Mouse (Mus musculus) liver, embryonic 15.5 days (tissue): ENCODE results near the gene Ndufs4. TPM values are rescaled to one million over a fixed set of nuclear protein-coding genes. Genes with fewer than 3 reads are reported as not detected.
"Not testable (repeated sequence)": the region's sequence is repeated elsewhere in the genome, so short reads cannot be mapped to it uniquely, and the experiment has no call there.

ENCODE experiments used
- ATAC-seq: fragments of 200-750 bp; cut with Nextera tagmentation; 2 replicates; pipeline ENCODE4 v1.8.0; 2017; ENCODE audit warnings: moderate number of reproducible peaks, mild to moderate bottlenecking, moderate library complexity; ENCODE audit not compliant: insufficient read depth
- H3K27ac ChIP-seq: fragments of 300-500 bp; sonication (generic); replicated peaks from 2 replicates; pipeline ENCODE4 v1.5.1; 2015; ENCODE audit warnings: mild to moderate bottlenecking, inconsistent platforms
- H3K27me3 ChIP-seq: fragments of 300-500 bp; sonication (generic); 2 replicates; pipeline ENCODE4 v1.6.1; 2015; ENCODE audit warnings: mild to moderate bottlenecking, inconsistent platforms
- H3K36me3 ChIP-seq: fragments of 300-500 bp; sonication (generic); replicated peaks from 2 replicates; pipeline ENCODE4 v1.6.1; 2015; ENCODE audit warnings: moderate library complexity, mild to moderate bottlenecking, inconsistent platforms
- H3K4me1 ChIP-seq: fragments of 300-500 bp; sonication (generic); replicated peaks from 2 replicates; pipeline ENCODE4 v1.6.1; 2015; ENCODE audit warnings: inconsistent platforms
- H3K4me2 ChIP-seq: fragments of 300-500 bp; sonication (generic); 2 replicates; pipeline ENCODE4 v1.6.1; 2015; ENCODE audit warnings: moderate library complexity, mild to moderate bottlenecking, inconsistent platforms
- H3K4me3 ChIP-seq: fragments of 300-500 bp; sonication (generic); replicated peaks from 2 replicates; pipeline ENCODE4 v1.5.1; 2015; ENCODE audit warnings: mild to moderate bottlenecking, inconsistent platforms
- H3K9ac ChIP-seq: fragments of 300-500 bp; sonication (generic); 2 replicates; pipeline ENCODE4 v1.6.1; 2015; ENCODE audit warnings: moderate library complexity, mild to moderate bottlenecking, inconsistent platforms
- H3K9me3 ChIP-seq: fragments of 300-500 bp; sonication (generic); replicated peaks from 2 replicates; pipeline ENCODE4 v1.6.1; 2016; ENCODE audit warnings: inconsistent platforms
- WGBS: fragments of 180-500 bp; shearing (Covaris S2); methylation state at CpG from one replicate; pipeline ENCODE4 v1.1.7; 2015; ENCODE audit warnings: mixed read lengths; ENCODE audit not compliant: insufficient replicate concordance; 5-methylcytosine and 5-hydroxymethylcytosine counted together
- polyA plus RNA-seq: library from polyadenylated mRNA; unstranded; fragments of >200 nt; fragmentation: Nextera tagmentation; extraction: Ambion mirVana; gene quantifications from 2 replicates; pipeline ENCODE4 v1.2.1, GENCODE M21; 2015

Gene Ndufs4
- polyA plus RNA-seq, 1 experiment from 2014 or later = 125 TPM

DNA sequence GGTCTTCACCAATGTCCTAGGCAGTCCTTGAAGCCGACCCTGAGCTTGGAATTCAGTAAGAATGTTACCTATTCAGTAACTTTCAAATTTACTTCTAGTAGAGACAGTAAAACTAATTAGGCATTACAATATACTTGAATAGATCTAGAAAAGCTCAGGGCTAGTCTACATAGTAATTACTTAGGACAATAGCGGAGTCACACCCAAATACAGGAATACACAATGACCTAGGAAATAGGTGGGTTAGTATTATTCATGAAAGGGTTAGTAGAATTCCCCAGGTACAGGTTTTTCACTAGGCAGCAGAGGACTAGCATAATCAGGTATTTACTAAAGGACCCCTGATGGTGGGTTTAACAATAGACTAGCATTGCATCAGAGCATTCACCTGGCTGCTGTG lies 109.4 kb downstream of the Ndufs4 start:
- not testable (repeated sequence) for H3K9me3 ChIP-seq, H3K4me1 ChIP-seq, H3K27me3 ChIP-seq, ATAC-seq, H3K36me3 ChIP-seq, H3K27ac ChIP-seq, H3K4me2 ChIP-seq, H3K9ac ChIP-seq, H3K4me3 ChIP-seq
- 75% methylated on average over 2 of the region's 2 CpGs for WGBS

DNA sequence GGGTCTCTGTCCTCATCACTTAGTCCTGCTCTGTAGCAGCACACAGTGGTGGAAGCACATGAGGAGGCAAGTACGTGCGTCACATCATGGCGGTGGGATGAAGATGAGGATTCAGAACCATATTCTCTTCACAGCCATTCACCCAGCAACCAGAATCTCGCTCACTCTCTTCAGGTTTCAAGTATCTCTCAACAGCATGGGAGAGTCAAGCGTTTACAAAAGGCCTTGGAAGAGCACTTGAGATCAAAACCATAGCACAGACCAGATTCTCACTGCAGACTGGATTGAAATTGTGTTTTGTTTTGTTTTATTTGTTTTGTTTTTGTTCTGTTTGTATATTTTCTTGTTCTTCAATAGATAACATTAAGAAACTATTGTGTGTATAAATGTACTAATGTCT lies 110.8 kb downstream of the Ndufs4 start:
- Histone ChIP-seq H3K4me1 (no peaks in the 10 kb centered on the region), H3K27me3 (no peaks in the 10 kb centered on the region), H3K4me2 (no peak overlapping the region), H3K36me3 (no peaks in the 10 kb centered on the region), H3K9me3 (no peaks in the 10 kb centered on the region), H3K27ac (no peak overlapping the region), H3K4me3 (no peak overlapping the region), H3K9ac (no peak overlapping the region)
- no peak for ATAC-seq
- WGBS = 78% methylated on average over 5 of the region's 5 CpGs

DNA sequence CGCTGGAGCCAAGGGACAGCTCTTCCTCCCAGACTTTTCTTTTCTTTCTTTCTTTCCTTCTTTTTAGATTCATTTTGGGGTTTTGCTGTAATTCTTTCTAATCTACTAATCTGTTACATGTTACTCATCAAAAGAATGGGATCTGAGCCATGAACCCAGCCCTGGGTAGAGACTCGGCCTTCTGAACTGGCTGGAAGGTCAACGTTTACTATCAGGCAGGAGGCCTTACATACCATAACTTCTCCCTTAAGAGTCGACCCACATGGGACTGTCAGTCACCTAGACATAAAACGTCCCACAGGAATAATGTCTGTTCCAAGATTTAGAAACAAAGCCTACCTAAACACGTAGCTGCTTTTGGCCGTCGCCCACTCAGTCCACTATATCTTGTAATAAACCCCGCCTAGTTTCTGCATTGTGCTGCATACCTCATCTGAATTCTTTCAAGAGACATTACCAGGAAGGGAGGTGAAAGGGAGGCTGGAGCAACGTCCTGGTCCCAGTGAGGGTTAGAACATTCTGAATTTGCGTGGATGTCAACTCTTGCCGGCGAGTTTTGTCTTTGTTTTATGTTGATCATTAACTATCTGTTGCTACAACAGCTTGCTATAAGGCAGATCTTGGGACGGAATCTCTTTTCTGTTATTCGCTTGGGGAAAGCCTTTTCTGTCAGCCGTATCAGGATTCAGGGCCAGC lies 116.5 kb downstream of the Ndufs4 start:
- H3K4me3 ChIP-seq = no peak overlapping the region
- H3K4me1 ChIP-seq = no peaks in the 10 kb centered on the region
- H3K9ac ChIP-seq = no peak overlapping the region
- no peak overlapping the region for H3K4me2 ChIP-seq
- no peaks in the 10 kb centered on the region for H3K27me3 ChIP-seq
- H3K27ac ChIP-seq = peak overlapping the region; percentile 63
- H3K36me3 ChIP-seq = no peaks in the 10 kb centered on the region
- peak; percentile 68 for ATAC-seq
- WGBS = 62% methylated on average over 16 of the region's 16 CpGs
- H3K9me3 ChIP-seq = no peaks in the 10 kb centered on the region

DNA sequence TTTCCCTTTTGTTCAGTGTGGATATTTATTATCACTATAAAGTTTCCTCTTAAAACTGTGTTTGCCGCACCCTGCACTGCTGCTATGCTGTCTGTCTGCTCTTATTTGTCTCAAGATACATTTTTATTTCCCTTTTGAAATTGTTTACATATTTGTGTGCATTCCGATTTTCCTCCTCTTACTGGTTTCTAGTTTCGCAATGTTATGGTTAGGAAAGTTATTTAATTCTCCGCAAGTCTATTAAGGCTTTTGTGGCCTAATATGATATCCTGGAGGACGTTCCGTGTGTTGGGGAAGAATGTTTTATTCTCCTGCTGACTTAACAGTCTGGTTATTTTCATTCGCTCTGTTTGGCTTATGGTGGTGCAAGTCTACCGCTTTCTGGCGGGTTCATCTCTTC lies 120.3 kb downstream of the Ndufs4 start:
- H3K36me3 ChIP-seq = no peaks in the 10 kb centered on the region
- 74% methylated on average over 9 of the region's 9 CpGs for WGBS
- no peak overlapping the region for H3K4me2 ChIP-seq
- no peak overlapping the region for H3K9ac ChIP-seq
- ATAC-seq = no peak
- no peaks in the 10 kb centered on the region for H3K9me3 ChIP-seq
- no peaks in the 10 kb centered on the region for H3K4me1 ChIP-seq
- no peak overlapping the region for H3K27ac ChIP-seq
- no peak overlapping the region for H3K4me3 ChIP-seq
- H3K27me3 ChIP-seq = no peaks in the 10 kb centered on the region

DNA sequence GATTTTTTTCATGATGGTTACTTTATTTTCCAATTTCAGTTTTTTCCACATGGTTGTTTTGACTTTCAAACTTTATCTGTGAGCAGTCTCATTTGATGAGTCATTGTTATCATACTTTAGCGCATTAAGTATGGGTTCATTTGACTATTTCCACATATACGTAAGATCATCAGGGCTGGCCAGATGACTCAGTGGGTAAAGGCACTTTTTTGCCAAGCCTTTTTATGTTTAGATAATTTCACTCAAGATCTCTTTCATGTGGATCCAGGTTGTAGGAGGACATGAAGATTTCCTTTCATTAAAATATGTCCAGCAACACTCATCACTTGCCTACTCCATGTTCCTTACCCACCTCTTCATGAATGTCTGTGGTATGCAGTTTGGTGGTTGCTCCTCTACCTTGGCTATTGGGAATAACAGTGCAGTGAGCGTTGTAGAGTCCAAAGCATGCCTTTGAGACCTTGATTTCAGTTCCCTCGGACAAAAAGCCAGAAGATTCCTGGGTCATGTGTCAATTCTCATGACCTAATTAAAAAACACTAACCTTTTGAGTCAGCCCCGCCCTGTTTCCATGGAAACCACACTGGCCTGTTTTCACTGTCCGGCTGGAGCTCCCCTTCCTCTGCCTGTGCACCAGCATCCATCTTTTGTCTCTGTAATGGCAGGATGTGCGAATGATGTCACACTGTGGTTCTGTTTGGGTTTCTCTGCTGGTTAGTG lies 127.4 kb downstream of the Ndufs4 start:
- Histone ChIP-seq H3K27ac (no peak overlapping the region), H3K9ac (no peak overlapping the region), H3K4me1 (no peaks in the 10 kb centered on the region), H3K27me3 (no peaks in the 10 kb centered on the region), H3K36me3 (no peaks in the 10 kb centered on the region), H3K4me2 (no peak overlapping the region), H3K4me3 (no peak overlapping the region), H3K9me3 (no peaks in the 10 kb centered on the region)
- no peak for ATAC-seq
- WGBS = 65% methylated on average over 7 of the region's 7 CpGs

DNA sequence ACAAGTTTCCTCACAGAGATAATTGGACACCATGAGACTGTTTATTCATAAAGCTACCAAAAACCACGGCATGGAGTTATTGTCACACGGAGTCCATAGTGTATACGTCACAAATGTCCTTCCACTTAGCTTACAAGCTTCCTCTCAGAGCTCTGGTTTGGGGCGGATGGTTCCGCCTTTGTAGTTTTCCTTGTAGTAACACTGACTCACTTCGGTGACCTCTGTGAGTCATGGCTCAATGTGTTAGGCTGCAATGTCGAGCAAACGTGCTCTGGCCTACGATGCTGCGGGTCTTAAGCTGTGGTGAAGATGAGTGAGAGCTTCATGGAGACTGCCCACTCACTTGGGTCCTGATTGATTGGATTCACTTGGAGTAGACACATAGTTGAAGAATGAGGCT lies 133.4 kb downstream of the Ndufs4 start:
- no peak overlapping the region for H3K4me2 ChIP-seq
- ATAC-seq = no peak
- no peak overlapping the region for H3K9ac ChIP-seq
- H3K4me1 ChIP-seq = no peaks in the 10 kb centered on the region
- 73% methylated on average over 10 of the region's 10 CpGs for WGBS
- H3K27ac ChIP-seq = no peak overlapping the region
- H3K9me3 ChIP-seq = no peaks in the 10 kb centered on the region
- H3K36me3 ChIP-seq = no peaks in the 10 kb centered on the region
- H3K4me3 ChIP-seq = no peak overlapping the region
- H3K27me3 ChIP-seq = no peaks in the 10 kb centered on the region

Other genes with a start within 250 kb of the Ndufs4 start
- 5.9 and 6.6 TPM in 2 replicates for gene Fst, start 70.7 kb upstream of the Ndufs4 start, polyA plus RNA-seq